Mouse (Mus musculus): Measurements from ENCODE around the gene Limk2.

The Limk2 gene

DNA sequence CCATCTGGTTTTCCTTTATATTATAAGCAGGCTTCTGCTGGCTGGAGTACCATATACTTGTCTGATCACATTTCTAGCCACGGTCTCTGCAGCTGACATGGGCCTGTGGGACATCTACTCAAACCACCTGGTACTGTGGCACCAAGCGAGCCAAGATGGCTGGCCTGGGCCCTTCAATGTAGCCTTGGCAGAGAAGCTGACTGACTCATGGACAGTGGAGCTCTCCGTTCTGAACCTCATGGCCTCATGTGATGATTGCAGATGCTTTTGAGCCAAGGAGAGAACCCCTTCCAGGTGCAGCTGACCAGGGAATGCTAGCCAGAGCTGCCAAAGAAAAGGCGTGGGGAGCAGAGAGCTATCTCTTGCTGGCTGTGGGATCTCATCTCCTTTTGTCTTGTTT, 103.2 kb downstream of the Limk2 start:
- no peak for DNase-seq (ENCODE audit: low read depth in 2 of 2, low spot score in 2 of 2)

DNA sequence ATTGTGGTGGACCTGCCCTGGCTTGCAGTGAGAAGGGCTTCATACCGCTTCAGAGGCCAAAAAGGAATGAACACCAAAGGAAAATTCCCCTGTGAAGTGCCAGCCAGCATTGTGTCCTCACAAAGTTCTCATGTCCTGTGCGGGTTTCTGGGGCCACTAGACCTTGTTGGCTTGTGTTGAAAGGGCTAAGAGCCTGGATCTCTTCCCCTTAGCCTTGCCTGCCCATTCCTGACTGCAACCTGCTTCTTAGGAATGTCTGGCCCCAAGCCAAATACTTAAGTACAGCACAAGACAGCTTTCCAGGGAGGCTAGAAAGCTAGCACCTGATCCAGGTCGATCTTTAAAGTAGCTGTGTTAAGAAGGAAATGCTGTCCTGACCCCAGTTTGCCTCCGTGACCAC, 106.2 kb downstream of the Limk2 start:
- DNase-seq (ENCODE audit: low read depth in 2 of 2, low spot score in 2 of 2) = no peak

DNA sequence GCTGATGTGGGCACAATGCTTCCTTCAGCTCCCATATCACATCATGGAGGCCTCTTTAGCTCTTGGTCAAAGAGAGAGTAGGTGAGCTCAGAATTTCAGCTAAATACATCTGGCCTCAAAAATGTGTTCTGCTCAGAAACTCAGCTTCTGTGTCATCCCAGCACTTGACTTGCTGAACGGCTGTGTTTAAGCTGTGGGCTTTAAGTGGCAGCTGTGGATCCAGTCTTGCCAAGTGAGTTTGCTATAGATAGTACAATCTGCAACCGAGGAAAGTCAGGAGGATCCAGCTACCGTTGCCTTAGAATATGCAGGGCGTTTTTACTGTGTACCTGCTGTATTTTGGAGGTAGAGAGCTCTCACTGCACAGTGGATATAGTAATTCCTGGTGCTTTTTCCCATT, 106.6 kb downstream of the Limk2 start:
- no peak for DNase-seq (ENCODE audit: low read depth in 2 of 2, low spot score in 2 of 2)

DNA sequence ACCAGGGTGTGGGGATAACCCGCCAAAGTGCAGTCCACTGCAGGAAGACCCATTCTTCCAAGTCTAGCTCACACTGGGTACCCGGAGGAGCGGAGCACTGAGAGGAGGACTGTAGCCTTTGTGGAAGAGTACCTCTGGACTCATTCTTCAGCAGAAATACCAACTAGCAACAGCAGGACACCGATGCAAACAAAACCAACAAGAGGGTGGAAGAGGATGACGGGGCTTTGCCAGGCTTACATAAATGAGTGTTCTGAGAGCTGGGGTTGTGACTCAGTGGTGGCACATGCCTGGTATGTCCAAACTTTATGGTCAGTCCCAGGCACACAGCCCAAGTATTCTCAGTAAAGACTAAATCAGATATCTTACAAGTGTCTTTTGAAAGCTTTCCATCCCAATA, 107.9 kb downstream of the Limk2 start:
- no peak for DNase-seq (ENCODE audit: low read depth in 2 of 2, low spot score in 2 of 2)

DNA sequence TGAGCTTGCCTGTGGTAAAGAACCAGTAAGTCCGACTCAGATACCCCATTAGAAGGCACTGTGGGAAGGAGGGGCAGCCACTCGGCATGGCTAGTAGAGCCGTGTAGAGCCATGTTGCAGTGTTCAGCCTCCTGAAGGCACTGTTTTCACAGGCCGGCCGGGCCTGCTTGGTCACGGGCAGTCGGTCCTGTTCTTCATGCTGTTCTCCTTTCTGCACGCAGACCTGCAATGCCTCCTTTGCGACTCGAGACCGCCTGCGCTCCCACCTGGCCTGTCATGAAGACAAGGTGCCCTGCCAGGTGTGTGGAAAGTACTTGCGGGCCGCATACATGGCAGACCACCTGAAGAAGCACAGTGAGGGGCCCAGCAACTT, 110.2 kb downstream of the Limk2 start:
- DNase-seq (ENCODE audit: low read depth in 2 of 2, low spot score in 2 of 2) = no peak

DNA sequence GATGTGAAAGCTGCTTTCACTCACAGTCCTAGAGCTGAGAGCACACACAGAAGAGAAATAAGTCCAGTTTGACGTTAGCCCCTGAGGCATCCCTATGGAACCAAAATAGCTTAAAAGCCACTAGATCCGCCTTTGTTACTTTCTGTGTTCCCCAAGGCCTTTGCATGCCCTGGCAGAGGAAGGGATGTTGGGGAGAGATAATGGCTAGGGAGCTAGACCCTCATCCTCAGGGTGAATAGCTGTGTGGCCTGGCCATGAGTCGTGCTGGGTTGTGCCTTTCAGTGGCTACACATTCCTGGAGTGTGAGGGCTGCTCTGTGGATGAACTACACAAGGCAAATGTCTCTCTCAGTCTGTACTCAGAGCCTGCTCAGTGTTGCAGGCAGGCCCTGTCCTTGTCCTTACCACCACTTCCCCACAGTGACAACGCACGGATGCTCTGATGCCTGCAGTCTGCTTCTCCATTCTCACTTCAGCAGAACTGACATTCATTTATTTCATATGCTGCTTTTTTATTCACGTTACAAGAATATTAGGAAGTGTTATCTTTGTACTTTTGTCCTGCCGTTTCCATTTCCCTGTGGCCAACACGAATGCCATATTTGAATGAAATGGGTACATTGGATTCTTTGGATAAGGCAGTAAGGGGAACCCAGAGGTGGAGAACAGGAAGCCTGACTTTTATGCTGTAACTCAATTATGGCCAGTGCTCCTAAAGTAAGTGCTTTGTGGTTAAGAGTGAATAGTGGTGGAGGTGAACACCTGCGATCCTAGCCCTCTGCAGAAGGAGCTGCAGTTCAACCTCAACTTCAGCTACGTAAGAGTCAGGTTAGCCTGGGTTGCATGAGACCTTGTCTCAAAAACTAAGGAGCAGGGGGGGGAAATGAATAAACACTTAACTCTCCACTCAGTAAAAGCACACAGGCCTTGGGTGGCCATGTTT, 110.8 kb downstream of the Limk2 start:
- DNase-seq (ENCODE audit: low read depth in 2 of 2, low spot score in 2 of 2) = no peak

DNA sequence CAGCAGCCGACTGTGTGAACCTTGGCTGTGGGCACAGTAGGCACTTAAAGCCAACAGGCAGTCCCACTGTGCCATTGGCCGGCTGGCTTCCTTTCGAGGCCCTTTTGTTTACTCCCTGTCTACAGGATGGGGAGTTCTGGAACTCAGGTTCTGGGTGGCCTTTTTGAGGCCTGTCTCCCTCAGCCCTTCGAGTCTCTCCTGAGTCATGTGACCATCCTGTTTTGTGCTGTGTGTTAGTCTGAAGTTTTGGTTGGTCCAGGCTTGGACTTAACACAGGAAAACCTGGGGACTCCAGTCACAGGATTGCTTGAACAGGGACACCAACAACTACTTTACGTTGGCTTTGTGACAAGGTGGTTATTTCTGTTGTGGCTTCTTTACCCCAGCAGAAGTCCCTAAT, 112.9 kb downstream of the Limk2 start:
- DNase-seq (ENCODE audit: low read depth in 2 of 2, low spot score in 2 of 2) = no peak

DNA sequence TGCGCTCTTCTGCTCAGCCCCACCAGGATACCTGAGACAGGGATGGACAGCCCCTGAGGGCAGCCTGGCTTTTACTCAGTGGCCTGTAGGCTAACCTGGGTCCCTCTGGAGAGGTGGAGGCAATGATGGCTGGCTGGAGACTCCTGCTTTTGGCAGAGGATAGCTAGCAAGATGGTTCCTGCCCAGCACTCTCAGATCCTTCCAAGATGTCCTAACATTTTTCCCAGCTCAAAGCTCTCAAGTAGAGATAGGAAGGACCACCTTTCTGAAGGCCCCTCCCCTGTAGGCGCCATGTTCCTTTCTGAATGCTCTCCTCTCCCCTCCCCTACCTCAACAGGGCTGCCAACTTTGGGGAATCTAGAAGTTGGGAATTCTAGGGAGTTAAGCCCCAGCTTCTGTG, 114.3 kb downstream of the Limk2 start:
- DNase-seq (ENCODE audit: low read depth in 2 of 2, low spot score in 2 of 2) = no peak

Data from CD8-positive naive resting alpha-beta T cell, adult 2 months (primary cell).